ENCODE assay signal across 9 mouse cellular contexts in the genomic region with DNA sequence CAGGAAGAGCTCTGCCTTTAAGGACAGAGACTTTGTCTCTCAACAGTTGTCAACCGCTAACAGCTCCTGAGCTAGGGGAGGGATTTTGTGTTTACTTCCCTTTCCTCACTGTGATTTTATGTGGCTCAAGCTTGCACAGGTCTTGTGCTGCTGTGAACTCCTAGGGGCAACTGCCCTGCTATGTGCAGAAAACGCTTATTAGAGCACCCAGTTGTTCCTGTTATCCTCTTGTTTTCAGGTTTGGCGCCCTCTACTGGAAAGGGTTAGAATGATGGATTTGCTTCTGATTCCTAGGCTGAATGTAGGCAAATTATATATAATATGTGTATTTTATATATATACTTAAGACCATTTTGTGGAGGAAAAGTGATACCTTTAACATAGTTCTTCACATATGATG. TPM values are rescaled to one million over a fixed set of nuclear protein-coding genes. Genes with fewer than 3 reads are reported as not detected.
A peak's percentile ranks its signal among the peaks of the same experiment; 100 is the strongest.
DNase-seq lines count a peak whose midpoint lies in the region; ATAC-seq and TF ChIP-seq lines count a peak whose summit lies in the region.
"Had no signal": no experiment of that assay in that cellular context is flagged by ENCODE, and none has a peak within 500 bp of the region (broad histone marks: within the 10 kb centered on the region; RNA-seq: fewer than 3 reads in every experiment).

No protein-coding gene starts in this region.

- H3K27me3 ChIP-seq in liver, postnatal 0 days (ENCODE audit: insufficient read depth, low read length) = no peaks in the 10 kb centered on the region
- H3K27me3 ChIP-seq: lung, embryonic 15.5 days had no signal

- peak; percentile 18 for DNase-seq in left cerebral cortex, adult 11 months (ENCODE audit: low spot score)
- DNase-seq in left cerebral cortex, postnatal 10 days (ENCODE audit: extremely low spot score in 1 of 2, low spot score in 2 of 2) = no peak
- peak; percentile 30 for DNase-seq in MEL-GATA-1-ER (ENCODE audit: extremely low read depth, low read depth)
- peak; percentile 17 to 62 for DNase-seq in adrenal gland, postnatal 36 days
- peak; percentile 38 to 43 for DNase-seq in heart, postnatal 36 days
- DNase-seq in liver, postnatal 0 days = peak; percentile 26
- peak; percentile 9 for DNase-seq in telencephalon, adult 2 months (ENCODE audit: low read depth, low spot score)
- DNase-seq in ovary, postnatal 10 days (ENCODE audit: low spot score) = no peak

- H3K9me3 ChIP-seq in liver, postnatal 0 days (ENCODE audit: low read length) = no peaks in the 10 kb centered on the region
- H3K9me3 ChIP-seq: lung, embryonic 15.5 days had no signal

- ATAC-seq in liver, postnatal 0 days = no peak

- H3K4me1 ChIP-seq in liver, postnatal 0 days (ENCODE audit: insufficient read depth) = no peaks in the 10 kb centered on the region
- H3K4me1 ChIP-seq: lung, embryonic 15.5 days had no signal

- TF ChIP-seq CTCF in liver, postnatal 0 days (IDR thresholded peaks at IDR 0.05; ENCODE audit: low read depth) = peak; percentile 79

- TF ChIP-seq EP300 in liver, postnatal 0 days (IDR thresholded peaks at IDR 0.05; ENCODE audit: low read depth) = no peak

- H3K9ac ChIP-seq in liver, postnatal 0 days (replicated peaks) = no peak overlapping the region
- H3K9ac ChIP-seq: lung, embryonic 15.5 days had no signal

- H3K4me3 ChIP-seq in liver, postnatal 0 days (ENCODE audit: low read depth, low read length) = no peak overlapping the region
- H3K4me3 ChIP-seq: lung, embryonic 15.5 days had no signal

- H3K4me2 ChIP-seq in liver, postnatal 0 days (ENCODE audit: low read depth, low read length) = no peak overlapping the region
- H3K4me2 ChIP-seq: lung, embryonic 15.5 days had no signal

- 16% methylated on average over 3 of the region's 3 CpGs for WGBS in liver, postnatal 0 days (ENCODE audit: insufficient replicate concordance)

- no peaks in the 10 kb centered on the region for H3K36me3 ChIP-seq in liver, postnatal 0 days (replicated peaks; ENCODE audit: insufficient read depth, low read length)
- H3K36me3 ChIP-seq: lung, embryonic 15.5 days had no signal

- intact Hi-C loops in left cerebral cortex, postnatal 10 days (cut with DNase I) = loop anchor here (5.0 kb wide), 1 partner anchor 129 kb away; no protein-coding TSS in a partner anchor
- intact Hi-C loops in heart, postnatal 36 days (cut with DNase I) = loop anchor here (1.0 kb wide), 2 partner anchors 123 to 128 kb away; no protein-coding TSS in a partner anchor

- H3K27ac ChIP-seq in liver, postnatal 0 days (ENCODE audit: low read depth) = no peak overlapping the region
- H3K27ac ChIP-seq: lung, embryonic 15.5 days had no signal

RNA-seq across cellular contexts. Expression of a gene that starts 1.6 kb away (rescaled TPM):
- total RNA-seq in left cerebral cortex, postnatal 10 days (2021) = not detected
- total RNA-seq in adrenal gland, postnatal 36 days (2021) = not detected
- total RNA-seq in heart, postnatal 36 days (2021) = not detected
- polyA plus RNA-seq in liver, postnatal 0 days (2015; fragmentation: Nextera tagmentation; extraction: Ambion mirVana) = not detected in 2 replicates
- polyA plus RNA-seq: lung, embryonic 15.5 days had no signal

RNA-seq across cellular contexts. Expression of a gene that starts 18.6 kb away (rescaled TPM):
- total RNA-seq in left cerebral cortex, postnatal 10 days (2021) = not detected
- not detected for total RNA-seq in adrenal gland, postnatal 36 days (2021)
- total RNA-seq in heart, postnatal 36 days (2021) = not detected
- polyA plus RNA-seq in liver, postnatal 0 days (2015; fragmentation: Nextera tagmentation; extraction: Ambion mirVana) = not detected in 2 replicates
- polyA plus RNA-seq: lung, embryonic 15.5 days had no signal

RNA-seq across cellular contexts. Expression of a gene that starts 22.0 kb away (rescaled TPM):
- total RNA-seq in left cerebral cortex, postnatal 10 days (2021) = not detected
- total RNA-seq in adrenal gland, postnatal 36 days (2021) = not detected
- total RNA-seq in heart, postnatal 36 days (2021) = not detected
- not detected in 2 replicates for polyA plus RNA-seq in liver, postnatal 0 days (2015; fragmentation: Nextera tagmentation; extraction: Ambion mirVana)
- polyA plus RNA-seq: lung, embryonic 15.5 days had no signal

RNA-seq across cellular contexts. Expression of a gene that starts 28.0 kb away (rescaled TPM):
- not detected for total RNA-seq in left cerebral cortex, postnatal 10 days (2021)
- total RNA-seq in adrenal gland, postnatal 36 days (2021) = not detected
- total RNA-seq in heart, postnatal 36 days (2021) = not detected
- polyA plus RNA-seq in liver, postnatal 0 days (2015; fragmentation: Nextera tagmentation; extraction: Ambion mirVana) = not detected in 2 replicates
- polyA plus RNA-seq: lung, embryonic 15.5 days had no signal

RNA-seq across cellular contexts. Expression of a gene that starts 39.1 kb away (rescaled TPM):
- not detected for total RNA-seq in left cerebral cortex, postnatal 10 days (2021)
- total RNA-seq in adrenal gland, postnatal 36 days (2021) = under 1 TPM in 1 of 2 experiments, not detected in 1; 0.07 TPM
- total RNA-seq in heart, postnatal 36 days (2021) = under 1 TPM; 0.14 TPM
- polyA plus RNA-seq in liver, postnatal 0 days (2015; fragmentation: Nextera tagmentation; extraction: Ambion mirVana) = not detected in 2 replicates
- polyA plus RNA-seq: lung, embryonic 15.5 days had no signal

Comparison
In these comparisons a context has a peak if more than half of its experiments do, and no peak if none do; other contexts are left out.
1. DNase-seq: peak in left cerebral cortex, adult 11 months (single experiment), MEL-GATA-1-ER (single experiment), adrenal gland, postnatal 36 days (2 of 2), heart, postnatal 36 days (2 of 2), liver, postnatal 0 days (single experiment) and telencephalon, adult 2 months (single experiment); none in left cerebral cortex, postnatal 10 days (0 of 2) and ovary, postnatal 10 days (single experiment).